Mouse (Mus musculus) mesoderm, embryonic 11.5 days (tissue): ENCODE results near the gene 0610030E20Rik.

Experiments used
- DNase-seq: peaks from one replicate; pipeline ENCODE4 v3.0.0-alpha.2; 2012; ENCODE audit warnings: low read depth, low spot score

The 0610030E20Rik gene

DNA sequence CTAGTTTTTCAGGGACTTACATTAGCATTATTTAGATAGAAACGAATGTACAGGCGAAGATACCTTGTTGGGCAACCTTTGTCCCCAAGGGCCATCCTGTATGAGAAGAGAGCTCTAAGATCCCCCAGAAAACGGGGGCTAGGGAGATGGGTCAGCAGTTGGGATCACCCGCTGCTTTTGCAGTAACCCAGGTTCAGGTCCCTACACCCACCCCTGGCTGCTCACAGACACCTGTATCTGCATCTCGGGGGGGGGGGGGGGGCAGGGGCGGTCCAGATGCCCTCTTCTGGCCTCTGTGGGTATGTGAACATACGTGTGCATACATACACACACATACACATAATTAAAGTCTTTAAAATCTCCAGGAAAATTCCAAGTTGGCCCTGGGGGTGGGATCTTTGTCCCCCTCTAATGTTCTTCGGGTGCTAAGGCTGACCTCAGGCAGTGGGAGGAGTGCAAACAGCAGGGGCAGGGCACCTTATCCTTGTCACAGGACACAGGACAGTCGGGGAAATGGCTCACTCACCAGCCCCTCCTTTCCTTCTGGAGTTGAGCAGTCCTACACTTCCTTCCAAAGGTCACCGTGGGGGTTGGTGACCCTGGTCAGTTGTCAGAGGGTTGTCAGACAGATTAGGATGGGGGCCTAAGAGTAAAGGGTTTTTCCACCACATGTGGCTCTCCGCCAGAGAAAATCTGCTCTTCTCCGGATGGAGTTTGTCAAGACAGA, 43.8 kb downstream of the 0610030E20Rik start:
- DNase-seq: peak; percentile 59

DNA sequence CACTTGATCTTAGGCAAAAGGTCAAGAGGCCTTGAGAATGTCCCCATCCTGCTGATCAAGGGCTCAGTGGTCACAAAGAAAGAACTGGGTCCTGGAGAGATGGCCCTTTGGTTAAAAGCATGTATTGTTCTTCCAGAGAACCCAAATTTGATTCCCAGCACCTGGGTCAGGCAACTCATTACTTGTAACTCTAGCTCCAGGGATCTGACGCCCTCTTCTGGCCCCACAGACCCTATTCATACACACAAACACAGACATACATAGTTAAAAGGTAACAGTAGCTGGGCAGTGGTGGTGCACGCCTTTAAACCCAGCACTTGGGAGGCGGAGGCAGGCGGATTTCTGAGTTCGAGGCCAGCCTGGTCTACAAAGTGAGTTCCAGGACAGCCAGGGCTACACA, 45.2 kb downstream of the 0610030E20Rik start:
- DNase-seq: no peak

DNA sequence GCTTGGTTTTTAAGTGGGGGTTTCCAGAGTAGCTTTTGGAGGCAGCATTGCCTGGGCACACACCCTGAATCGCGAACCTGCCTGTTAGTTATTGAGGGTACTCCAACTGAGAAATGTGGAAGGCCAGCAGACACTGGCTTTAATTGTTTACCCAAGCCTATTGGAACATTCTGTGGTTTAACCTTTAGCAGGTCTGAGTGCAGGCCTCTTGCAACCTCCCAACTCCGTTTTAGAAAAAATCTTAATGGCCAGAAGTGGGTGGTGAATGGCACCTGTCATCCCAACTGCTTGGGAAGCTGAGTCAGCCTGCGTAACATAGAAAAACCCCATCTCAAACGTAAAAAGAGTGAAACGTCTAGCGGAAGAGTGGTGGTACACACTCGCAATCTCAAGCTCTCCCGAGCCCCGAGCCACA, 49.7 kb downstream of the 0610030E20Rik start:
- no peak for DNase-seq

GRCm38 (mm10) chr6:72399967-72400366, 52.9 kb downstream of the 0610030E20Rik start:
- no peak for DNase-seq

DNA sequence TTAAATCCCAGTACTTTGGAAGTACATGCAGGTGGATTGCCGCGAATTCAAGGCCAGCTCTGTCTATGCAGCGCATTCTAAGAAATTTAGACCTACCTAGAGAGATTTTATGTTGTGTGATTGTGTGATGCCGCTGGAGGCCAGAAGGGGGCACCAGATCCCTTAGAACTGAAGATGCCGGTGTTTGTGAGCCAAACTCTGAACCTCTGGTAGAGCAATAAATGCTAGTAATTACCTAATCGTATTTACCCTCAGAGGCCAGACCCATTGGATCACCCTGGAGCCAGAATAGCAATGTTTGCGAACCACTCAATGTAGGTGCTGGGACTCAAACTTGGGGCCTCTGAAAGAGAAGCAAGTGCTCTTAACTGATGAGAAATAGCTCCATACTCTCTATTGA, 54.8 kb downstream of the 0610030E20Rik start:
- DNase-seq: peak; percentile 77
